Mouse (Mus musculus) erythroblast, adult 5-6 weeks (primary cell): ENCODE results near the gene Ntn1. TPM values are rescaled to one million over a fixed set of nuclear protein-coding genes. Genes with fewer than 3 reads are reported as not detected.

Experiments
- ATAC-seq: replicated peaks from 2 replicates; pipeline ENCODE4 v1.8.0; 2016; ENCODE audit warnings: moderate number of reproducible peaks, mild to moderate bottlenecking, moderate TSS enrichment, inconsistent platforms; ENCODE audit not compliant: poor library complexity, low FRiP score, severe bottlenecking
- total RNA-seq, 2 experiments: library from RNA; stranded (forward) in 1 of 2; stranded (reverse) in 1 of 2; fragments of 150-400 nt in 1 of 2; fragments of 200-764, 138-1000 nt in 1 of 2; gene quantifications; 2 replicates each; pipeline versions ENCODE4 v1.2.3 to v1.2.4; 2015 to 2017; ENCODE audit warnings: low replicate concordance in 2 of 2

Gene Ntn1
- total RNA-seq, 2 experiments from 2014 or later, result not detected

DNA sequence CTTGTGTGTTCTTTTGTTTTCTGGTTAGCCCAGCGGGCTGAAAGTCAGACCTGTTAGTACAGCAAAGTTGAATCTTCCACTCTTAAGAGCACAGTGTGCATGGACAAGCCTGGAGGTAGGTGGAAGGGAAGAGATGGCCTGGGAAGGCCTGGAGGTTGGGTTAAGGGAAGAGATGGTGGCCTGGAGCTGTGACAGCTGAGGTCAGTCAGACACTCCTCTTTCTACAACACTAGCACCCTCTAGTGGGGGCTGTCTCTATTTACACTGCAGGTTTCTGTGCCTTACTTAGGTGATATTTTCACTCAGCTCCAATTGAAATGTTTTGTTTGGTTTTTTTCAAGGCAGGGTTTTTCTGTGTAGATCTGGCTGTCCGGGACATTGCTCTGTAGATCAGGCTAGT, 7.5 kb upstream of the Ntn1 start:
- ATAC-seq, result no peak

DNA sequence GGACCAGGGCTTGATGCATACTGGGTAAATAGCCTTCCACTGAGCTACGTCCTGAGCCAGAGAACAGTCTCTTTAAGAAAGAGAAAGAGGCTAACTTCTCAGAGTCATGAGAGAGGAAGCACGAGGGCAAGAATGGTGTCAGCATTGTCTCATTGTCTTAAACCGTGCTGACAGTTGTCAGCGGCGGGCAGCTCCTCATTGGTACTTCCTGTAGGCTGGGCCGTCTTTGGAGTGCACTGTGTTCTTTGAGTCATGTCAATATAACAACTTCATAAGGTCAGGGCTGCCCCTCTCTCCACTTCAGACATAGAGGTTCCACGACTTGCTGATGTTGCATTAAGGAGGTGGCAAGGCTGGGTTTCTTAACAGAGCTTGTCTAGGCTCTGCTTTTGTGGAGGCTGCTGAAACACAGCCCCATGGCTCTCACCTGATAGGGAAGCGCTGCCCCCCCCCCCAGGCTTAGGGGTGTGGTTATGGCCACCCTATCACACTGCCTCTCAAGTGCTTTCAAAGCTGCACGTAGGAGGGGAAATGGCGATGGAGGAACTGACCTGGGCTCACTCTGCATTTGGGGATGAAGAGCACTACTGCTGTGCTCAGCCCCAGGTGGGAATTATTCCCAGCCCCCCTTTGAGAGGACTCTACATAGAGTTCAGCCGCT, 6.8 kb upstream of the Ntn1 start:
- no peak for ATAC-seq

- ATAC-seq, result no peak
Observed at GRCm38 (mm10) chr11:68405576-68405975, 5.0 kb upstream of the Ntn1 start.

DNA sequence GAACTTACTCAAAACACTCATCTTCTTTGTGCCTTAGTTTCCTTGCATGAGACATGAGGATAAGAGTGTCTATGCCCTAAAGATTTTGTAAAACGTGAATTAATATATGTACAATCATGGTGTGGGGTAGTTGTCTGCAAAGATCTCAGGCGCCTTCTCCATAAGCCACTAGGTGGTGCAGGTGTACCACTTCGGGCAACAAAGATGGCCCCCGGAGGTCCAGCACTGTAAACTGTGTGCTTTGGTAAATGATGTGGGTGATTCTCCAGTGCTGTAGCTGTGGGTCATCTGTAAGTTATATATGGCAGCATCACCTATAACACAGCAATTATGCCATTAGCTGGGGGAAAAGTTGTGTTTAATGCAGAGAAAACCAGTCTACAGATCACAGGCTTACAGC, 3.6 kb upstream of the Ntn1 start:
- no peak for ATAC-seq

DNA sequence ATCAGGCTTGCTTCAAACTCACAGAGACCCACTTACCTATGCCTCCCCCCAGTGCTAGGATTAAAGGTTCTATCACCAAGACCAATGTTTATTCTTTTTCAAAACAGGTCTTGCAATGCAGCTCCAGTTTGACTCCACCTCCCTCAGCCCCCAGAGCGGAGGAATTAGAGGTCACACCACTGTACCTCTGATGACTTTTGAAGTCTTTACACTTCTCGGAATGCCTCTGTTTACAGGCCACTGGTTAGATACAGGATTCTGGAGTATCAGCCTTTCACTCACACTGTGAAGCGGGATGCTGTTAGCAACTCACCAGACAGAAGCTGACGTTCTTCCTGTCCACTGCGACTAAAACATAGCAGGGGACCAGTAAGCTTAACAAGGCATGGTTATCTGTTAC, 805 bp upstream of the Ntn1 start:
- ATAC-seq, result no peak

- no peak for ATAC-seq
Observed at GRCm38 (mm10) chr11:68400021-68400671, 477 bp downstream of the Ntn1 start.

- ATAC-seq, result no peak
Observed at GRCm38 (mm10) chr11:68399548-68400020, 1.0 kb downstream of the Ntn1 start.

GRCm38 (mm10) chr11:68398891-68399547, 1.6 kb downstream of the Ntn1 start:
- no peak for ATAC-seq

GRCm38 (mm10) chr11:68395546-68395945, 5.1 kb downstream of the Ntn1 start:
- ATAC-seq, result no peak

- ATAC-seq, result no peak
Observed at GRCm38 (mm10) chr11:68394749-68395148, 5.9 kb downstream of the Ntn1 start.

DNA sequence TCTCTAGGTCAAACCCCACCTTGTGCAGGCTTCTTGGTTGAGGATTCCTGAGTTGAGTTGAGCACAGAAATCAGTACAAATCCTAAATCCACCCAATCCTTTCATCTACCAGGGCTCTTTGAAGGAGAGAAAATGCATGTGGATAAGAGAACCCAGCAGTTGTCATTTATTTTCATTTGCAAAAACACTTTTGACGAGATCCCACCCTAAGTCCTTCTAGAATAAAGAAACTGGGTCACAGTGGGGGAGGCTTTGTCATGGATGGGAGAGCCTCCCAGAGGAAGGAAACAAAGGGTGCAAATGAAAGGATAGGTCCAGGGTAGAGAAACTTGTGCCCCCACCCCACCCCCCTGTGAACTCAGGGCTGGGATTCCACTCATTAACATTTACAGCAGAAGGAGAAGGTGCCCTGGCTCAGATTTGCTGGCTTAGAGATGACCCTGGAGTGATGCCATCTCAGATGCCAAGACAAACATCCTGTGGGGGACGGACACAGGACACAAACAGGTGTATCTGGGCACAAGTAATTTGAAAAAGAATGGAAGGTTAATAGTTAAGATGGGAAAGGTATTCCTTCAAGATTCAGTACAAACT, 6.6 kb downstream of the Ntn1 start:
- no peak for ATAC-seq

GRCm38 (mm10) chr11:68390381-68391287, 10.0 kb downstream of the Ntn1 start:
- ATAC-seq, result no peak

- ATAC-seq, result no peak
Observed at GRCm38 (mm10) chr11:68389621-68390020, 11.0 kb downstream of the Ntn1 start.

GRCm38 (mm10) chr11:68388655-68389015, 12.0 kb downstream of the Ntn1 start:
- no peak for ATAC-seq

- ATAC-seq, result no peak
Observed at GRCm38 (mm10) chr11:68387971-68388654, 12.5 kb downstream of the Ntn1 start.

DNA sequence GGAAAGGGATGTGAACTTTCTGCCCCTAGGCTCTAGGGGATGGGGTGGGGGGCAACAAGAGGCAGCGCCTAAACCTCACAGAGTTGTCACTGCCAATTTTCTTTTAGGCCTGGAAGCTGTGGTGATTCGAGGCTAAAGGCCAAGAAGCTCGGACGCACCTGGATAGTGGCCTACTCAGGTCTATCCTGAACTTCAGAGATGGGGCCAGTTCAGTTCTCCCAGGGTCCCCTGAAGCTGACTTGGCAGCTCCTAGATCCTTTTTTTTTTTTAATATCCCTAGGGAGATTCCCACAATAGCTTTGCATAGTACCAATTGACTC, 13.2 kb downstream of the Ntn1 start:
- ATAC-seq, result no peak

DNA sequence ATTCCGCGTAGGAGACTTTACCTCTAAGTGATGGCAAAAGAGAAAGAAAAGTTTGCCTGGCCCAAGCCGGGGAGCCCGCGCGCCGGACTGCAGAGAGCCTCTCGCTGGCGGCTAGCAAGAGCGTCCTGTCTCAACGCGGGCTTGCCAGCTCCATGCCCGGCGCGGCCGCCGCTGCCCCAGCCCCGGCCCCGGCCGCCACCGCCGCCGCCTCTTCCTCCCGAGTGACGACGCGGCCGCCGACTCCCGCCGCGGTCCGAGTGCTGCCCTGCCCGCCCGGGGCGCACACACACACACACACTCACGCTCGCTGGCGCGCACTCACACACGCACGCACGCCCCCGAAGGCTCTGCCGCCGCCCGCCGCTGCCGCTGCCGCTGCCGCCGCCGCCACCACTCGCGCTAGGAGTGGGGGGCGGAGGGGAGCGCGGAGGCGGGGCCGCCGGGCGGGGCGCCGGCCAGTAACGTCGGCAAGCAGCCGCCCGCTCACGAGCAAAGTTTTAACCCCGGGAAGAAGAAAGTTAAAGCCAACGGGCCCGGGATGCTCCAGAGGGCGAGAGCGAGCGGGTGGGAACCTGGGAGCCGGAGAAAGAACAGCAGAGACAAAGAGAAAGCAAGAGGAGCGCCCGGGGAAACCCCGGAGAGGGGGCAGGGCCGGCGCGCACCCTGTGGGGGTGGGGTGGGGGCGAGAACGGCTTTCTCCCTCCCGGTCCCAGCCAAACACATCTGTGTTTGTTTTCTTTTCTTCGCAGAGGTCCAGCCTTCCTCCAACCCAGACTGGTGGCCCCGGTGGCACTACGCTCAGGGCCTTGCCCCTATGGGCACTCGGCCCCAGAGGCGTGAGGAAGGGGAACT, 13.8 kb downstream of the Ntn1 start:
- ATAC-seq, result no peak

- no peak for ATAC-seq
Observed at GRCm38 (mm10) chr11:68385921-68386588, 14.6 kb downstream of the Ntn1 start.
